Mouse (Mus musculus) frontal cortex, postnatal 14 days (tissue): ENCODE data around the gene Tmcc1.

ENCODE experiments used
- DNase-seq, 2 experiments: peaks; one replicate each; pipeline ENCODE4 v3.0.0; 2022; ENCODE audit warnings: low spot score in 2 of 2

The Tmcc1 gene

GRCm38 (mm10) chr6:115993463-115994145, 199.7 kb downstream of the Tmcc1 start:
- DNase-seq = no peak

- DNase-seq = no peak
Observed at GRCm38 (mm10) chr6:115992981-115993380, 200.3 kb downstream of the Tmcc1 start.

GRCm38 (mm10) chr6:115991881-115992620, 201.2 kb downstream of the Tmcc1 start:
- no peak for DNase-seq

- no peak for DNase-seq
Observed at GRCm38 (mm10) chr6:115991108-115991880, 202.0 kb downstream of the Tmcc1 start.

- DNase-seq = no peak
Observed at GRCm38 (mm10) chr6:115990479-115990878, 202.8 kb downstream of the Tmcc1 start.

GRCm38 (mm10) chr6:115990056-115990455, 203.2 kb downstream of the Tmcc1 start:
- DNase-seq = no peak

- no peak for DNase-seq
Observed at GRCm38 (mm10) chr6:115989607-115990006, 203.7 kb downstream of the Tmcc1 start.

GRCm38 (mm10) chr6:115989032-115989431, 204.3 kb downstream of the Tmcc1 start:
- no peak for DNase-seq

- no peak for DNase-seq
Observed at GRCm38 (mm10) chr6:115987096-115987747, 206.1 kb downstream of the Tmcc1 start.

GRCm38 (mm10) chr6:115986472-115987095, 206.7 kb downstream of the Tmcc1 start:
- DNase-seq = no peak

- DNase-seq = no peak
Observed at GRCm38 (mm10) chr6:115985622-115986021, 207.7 kb downstream of the Tmcc1 start.

- no peak for DNase-seq
Observed at GRCm38 (mm10) chr6:115984580-115984979, 208.7 kb downstream of the Tmcc1 start.

- no peak for DNase-seq
Observed at GRCm38 (mm10) chr6:115983306-115984038, 209.8 kb downstream of the Tmcc1 start.

- no peak for DNase-seq
Observed at GRCm38 (mm10) chr6:115982889-115983288, 210.4 kb downstream of the Tmcc1 start.

- DNase-seq = no peak
Observed at GRCm38 (mm10) chr6:115978596-115978995, 214.7 kb downstream of the Tmcc1 start.

- DNase-seq = no peak
Observed at GRCm38 (mm10) chr6:115977810-115978209, 215.5 kb downstream of the Tmcc1 start.

- DNase-seq = no peak
Observed at GRCm38 (mm10) chr6:115975606-115976005, 217.7 kb downstream of the Tmcc1 start.

GRCm38 (mm10) chr6:115973881-115974662, 219.2 kb downstream of the Tmcc1 start:
- no peak for DNase-seq

- no peak for DNase-seq
Observed at GRCm38 (mm10) chr6:115973139-115973875, 220.0 kb downstream of the Tmcc1 start.
